Mouse (Mus musculus): ENCODE data around the gene Serpini2.

GRCm38 (mm10) chr3:75276522-75276921 lies 6.6 kb upstream of the Serpini2 start:
- TF ChIP-seq CTCF (IDR thresholded peaks at IDR 0.05; ENCODE audit: low read depth) (no peak), EP300 (optimal IDR thresholded peaks at IDR 0.05) (no peak)
